Mouse (Mus musculus) ES-E14 (cell line): Measurements from ENCODE around the gene Sim2.

Experiments
- CHD2 ChIP-seq: IDR thresholded peaks from 2 replicates; pipeline ENCODE4 v1.6.1; 2014; ENCODE audit warnings: mild to moderate bottlenecking, low read depth, low read length, inconsistent platforms
- HCFC1 ChIP-seq: IDR thresholded peaks from 2 replicates; pipeline ENCODE4 v1.6.1; 2012; ENCODE audit warnings: low read length, inconsistent platforms, borderline replicate concordance; ENCODE audit not compliant: insufficient read depth
- MAFK ChIP-seq: IDR thresholded peaks from 2 replicates; pipeline ENCODE4 v1.6.1; 2014; ENCODE audit warnings: mild to moderate bottlenecking, low read depth, low read length, inconsistent platforms; ENCODE audit not compliant: insufficient read depth
- ZC3H11A ChIP-seq: IDR thresholded peaks from 2 replicates; pipeline ENCODE4 v1.6.1; 2012; ENCODE audit warnings: low read depth, mild to moderate bottlenecking, inconsistent platforms, low read length, borderline replicate concordance

DNA sequence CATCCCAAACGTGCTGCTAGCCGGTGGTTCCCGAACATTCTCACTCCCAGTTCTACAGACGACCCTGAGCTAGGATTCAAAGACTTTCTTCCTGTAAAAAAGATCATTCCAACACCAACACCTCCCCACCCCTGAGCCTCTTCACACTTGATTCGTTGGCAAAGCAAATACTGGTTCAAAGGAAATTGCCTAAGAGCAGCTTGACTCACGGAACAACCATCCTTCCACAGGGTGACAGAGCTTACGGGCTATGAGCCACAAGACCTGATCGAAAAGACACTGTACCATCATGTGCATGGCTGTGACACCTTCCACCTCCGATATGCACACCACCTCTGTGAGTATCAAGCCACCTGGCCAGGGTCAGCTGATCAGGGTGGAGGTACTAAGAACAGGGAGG is 30.0 kb downstream of the Sim2 start:
- TF ChIP-seq ZC3H11A (no peak), HCFC1 (no peak), MAFK (no peak), CHD2 (no peak)
